Mouse (Mus musculus): ENCODE measurements at regions not wholly inside any gene's neighbourhood (a gene's known extent, or its start where the extent isn't known, plus 50 kb on each side); places are given as distances from the start of the nearest gene placed in this dataset.
"Not testable (repeated sequence)": the region's sequence is repeated elsewhere in the genome, so short reads cannot be mapped to it uniquely, and the experiment has no call there.

DNA sequence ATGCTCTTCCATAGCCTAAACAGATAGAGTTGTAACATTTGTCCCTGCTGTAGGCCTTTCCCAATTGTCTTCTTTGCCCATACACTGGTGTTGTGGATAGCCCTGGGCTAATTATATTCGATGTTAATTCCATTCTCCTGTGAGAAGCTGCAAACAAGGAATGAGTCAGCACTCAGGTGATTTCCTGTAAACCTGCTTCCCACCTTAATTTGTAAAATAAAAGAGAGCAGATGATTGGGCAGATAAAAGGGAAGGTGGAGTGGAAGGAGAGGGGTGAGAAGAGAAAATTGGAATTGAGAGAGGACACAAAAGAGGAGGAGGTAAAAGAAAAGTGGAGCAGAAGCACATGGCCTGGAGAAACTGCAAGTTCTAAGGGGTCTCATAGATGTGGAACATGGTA is 102.8 kb downstream of the Gc start:
- ATAC-seq (ENCODE audit: low read depth); H3K27me3 ChIP-seq (ENCODE audit: control insufficient read depth, insufficient read depth, low read depth, low read length): not testable (repeated sequence)
- 70% methylated on average over 1 of the region's 1 CpGs for WGBS

DNA sequence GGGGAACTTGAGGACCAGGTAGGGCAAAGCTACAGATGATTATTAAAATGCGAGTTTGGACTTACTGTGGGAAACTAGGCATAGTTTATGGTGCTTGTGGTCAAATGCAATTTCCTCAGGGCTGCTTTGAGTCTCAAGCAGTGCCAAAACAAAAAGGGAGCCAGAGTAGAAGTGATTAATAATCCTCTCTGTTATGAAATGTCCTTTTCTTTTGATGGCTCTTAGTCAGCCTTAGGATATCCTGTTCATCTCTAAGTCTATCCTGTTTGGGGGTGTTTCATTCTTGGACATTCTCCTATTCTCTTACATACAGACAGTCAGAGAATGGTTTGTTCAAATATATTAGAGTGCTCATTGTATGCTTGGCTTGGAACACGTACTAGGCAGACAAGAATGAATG is 109.9 kb downstream of the Gc start:
- Histone ChIP-seq H3K4me3 (ENCODE audit: low read length) (no peak overlapping the region), H3K4me2 (ENCODE audit: low read depth, low read length) (no peak overlapping the region), H3K27ac (ENCODE audit: low read length) (no peak overlapping the region), H3K36me3 (ENCODE audit: control insufficient read depth, insufficient read depth, low read length) (no peaks in the 10 kb centered on the region), H3K9ac (ENCODE audit: low read length) (no peak overlapping the region), H3K27me3 (ENCODE audit: control insufficient read depth, insufficient read depth, low read depth, low read length) (no peaks in the 10 kb centered on the region), H3K4me1 (replicated peaks; ENCODE audit: control insufficient read depth, insufficient read depth, low read length) (no peaks in the 10 kb centered on the region), H3K9me3 (ENCODE audit: control insufficient read depth, low read length) (no peaks in the 10 kb centered on the region)
- ATAC-seq (ENCODE audit: low read depth), result no peak
- 63% methylated on average over 2 of the region's 2 CpGs for WGBS

More for the DNA sequence above, 102.8 kb downstream of the Gc start:
- not testable (repeated sequence) for H3K36me3 ChIP-seq (ENCODE audit: control insufficient read depth, insufficient read depth, low read length); H3K4me2 ChIP-seq (ENCODE audit: low read depth, low read length); H3K27ac ChIP-seq (ENCODE audit: low read length); H3K9ac ChIP-seq (ENCODE audit: low read length); H3K4me1 ChIP-seq (replicated peaks; ENCODE audit: control insufficient read depth, insufficient read depth, low read length); H3K9me3 ChIP-seq (ENCODE audit: control insufficient read depth, low read length); H3K4me3 ChIP-seq (ENCODE audit: low read length)

GRCm38 (mm10) chr5:89340532-89340931 is 117.2 kb downstream of the Gc start:
- Histone ChIP-seq H3K36me3 (ENCODE audit: control insufficient read depth, insufficient read depth, low read length) (no peaks in the 10 kb centered on the region), H3K27ac (ENCODE audit: low read length) (no peak overlapping the region), H3K9me3 (ENCODE audit: control insufficient read depth, low read length) (no peaks in the 10 kb centered on the region), H3K9ac (ENCODE audit: low read length) (no peak overlapping the region), H3K4me2 (ENCODE audit: low read depth, low read length) (no peak overlapping the region), H3K27me3 (ENCODE audit: control insufficient read depth, insufficient read depth, low read depth, low read length) (no peaks in the 10 kb centered on the region), H3K4me1 (replicated peaks; ENCODE audit: control insufficient read depth, insufficient read depth, low read length) (no peaks in the 10 kb centered on the region), H3K4me3 (ENCODE audit: low read length) (no peak overlapping the region)
- ATAC-seq (ENCODE audit: low read depth), result no peak
- WGBS, result 82% methylated on average over 5 of the region's 5 CpGs

DNA sequence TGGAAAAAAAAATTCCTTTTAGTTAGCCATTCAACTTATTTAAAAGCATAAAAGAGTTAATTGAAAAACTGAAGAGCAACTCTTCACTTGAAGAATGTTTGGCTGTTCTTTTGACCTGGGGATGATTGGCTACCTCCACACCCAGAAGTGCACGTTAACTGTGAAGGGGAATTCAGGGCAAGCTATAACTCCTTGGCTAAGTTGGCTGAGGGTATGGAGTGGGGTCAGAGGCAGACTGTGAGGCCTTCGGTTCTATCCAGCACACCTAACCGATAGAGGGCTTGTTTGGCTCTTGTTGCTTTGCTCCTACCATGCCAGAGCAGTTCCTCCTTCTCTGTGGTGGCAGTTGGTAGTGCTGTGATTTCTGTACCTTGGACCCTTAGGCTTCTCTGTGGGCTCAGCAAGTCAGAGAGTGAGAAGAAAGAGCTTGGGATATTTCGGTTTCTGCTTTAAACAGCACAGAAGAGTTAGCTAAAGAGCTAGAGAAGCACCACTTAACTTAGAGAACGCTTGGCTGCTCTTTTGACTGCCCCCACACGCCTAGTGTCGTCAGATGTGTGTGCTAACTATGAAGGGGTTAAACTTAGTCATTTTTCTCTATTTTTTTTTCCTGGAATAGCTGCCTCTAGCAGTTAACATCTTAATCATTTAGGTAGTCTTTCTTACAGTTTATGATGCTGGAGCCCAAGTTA is 119.6 kb downstream of the Gc start:
- 45% methylated on average over 7 of the region's 7 CpGs for WGBS
- Histone ChIP-seq H3K27me3 (ENCODE audit: control insufficient read depth, insufficient read depth, low read depth, low read length) (no peaks in the 10 kb centered on the region), H3K27ac (ENCODE audit: low read length) (peak overlapping the region; percentile 86), H3K9ac (ENCODE audit: low read length) (no peak overlapping the region), H3K4me3 (ENCODE audit: low read length) (no peak overlapping the region), H3K4me1 (replicated peaks; ENCODE audit: control insufficient read depth, insufficient read depth, low read length) (no peaks in the 10 kb centered on the region), H3K36me3 (ENCODE audit: control insufficient read depth, insufficient read depth, low read length) (no peaks in the 10 kb centered on the region), H3K4me2 (ENCODE audit: low read depth, low read length) (no peak overlapping the region), H3K9me3 (ENCODE audit: control insufficient read depth, low read length) (no peaks in the 10 kb centered on the region)
- ATAC-seq (ENCODE audit: low read depth), result peak; percentile 96

Measured in lung, embryonic 16.5 days (tissue).